Mouse (Mus musculus): Measurements from ENCODE around the gene Ddx25. TPM values are rescaled to one million over a fixed set of nuclear protein-coding genes. Genes with fewer than 3 reads are reported as not detected.

Ddx25 gene
- total and polyA plus RNA-seq, 3 experiments = 0.33 to 0.85 (median 0.44) TPM

DNA sequence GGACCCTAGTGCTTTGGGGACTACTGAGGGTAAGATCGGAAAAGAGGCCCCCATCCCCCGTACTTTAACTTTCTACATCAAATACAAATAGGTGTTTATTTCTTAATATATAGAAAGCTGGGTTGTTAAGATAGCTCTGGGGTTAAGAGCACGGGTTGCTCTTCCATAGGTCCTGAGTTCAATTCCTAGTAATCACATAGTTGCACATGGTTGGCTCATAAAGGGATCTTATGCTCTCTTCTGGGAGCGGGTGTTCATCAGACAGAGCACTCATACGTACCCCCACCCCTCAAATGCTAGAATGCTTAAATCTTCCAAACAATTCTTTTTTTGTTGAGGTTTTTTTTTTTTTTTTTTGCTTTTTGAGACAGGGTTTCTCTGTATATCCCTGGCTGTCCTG lies 12.3 kb upstream of the Ddx25 start:
- Histone ChIP-seq H3K4me3 (replicated peaks in 1 of 3; ENCODE audit: low read depth in 2 of 3, low read length in 2 of 3, poor library complexity in 1 of 3) (peak overlapping the region; percentile 69 to 95 (median 88)), H3K4me2 (ENCODE audit: insufficient read depth, low read depth, poor library complexity, severe bottlenecking) (peak overlapping the region; percentile 61; the same call in 1 of the 2 replicates), H3K27ac (ENCODE audit: insufficient read depth, low read depth) (no peak overlapping the region), H3K27me3 (replicated peaks) (no peaks in the 10 kb centered on the region), H3K4me1 (ENCODE audit: control insufficient read depth in 1 of 2, insufficient read depth in 2 of 2) (peaks cover 0 to 24% of the 10 kb centered on the region in 2 experiments; a peak in 2 of 4 replicates), H3K9me3 (replicated peaks; ENCODE audit: low read length) (no peaks in the 10 kb centered on the region), H3K36me3 (replicated peaks in 1 of 2; ENCODE audit: control insufficient read depth in 1 of 2, insufficient read depth in 1 of 2, low read length in 1 of 2) (peaks cover 13 to 23% of the 10 kb centered on the region in 2 experiments), H3K9ac (ENCODE audit: insufficient read depth, low read depth) (peak overlapping the region; percentile 29; the same call in 1 of the 2 replicates), H3K79me2 (replicated peaks; ENCODE audit: control insufficient read depth, extremely low read depth, insufficient read depth, poor library complexity, severe bottlenecking) (peaks cover 16% of the 10 kb centered on the region)
- in situ Hi-C loops (cut with MboI; ENCODE audit: low pct_ligation_motif_present, low pct_unique_long_range_greater_than_20kb, low sequenced_read_pairs) (no loop called here), dilution Hi-C loops (cut with MboI; ENCODE audit: extremely low pct_ligation_motif_present, extremely low pct_unique_long_range_greater_than_20kb, low sequenced_read_pairs) (no loop called here)
- TF ChIP-seq ZNF384 (IDR thresholded peaks at IDR 0.05; ENCODE audit: low read depth, low read length) (peak; percentile 4; the same call in 1 of the 2 replicates), IRF4 (IDR thresholded peaks at IDR 0.05; ENCODE audit: low read depth, low read length) (no peak)
- DNase-seq (ENCODE audit: extremely low read depth) = no peak

DNA sequence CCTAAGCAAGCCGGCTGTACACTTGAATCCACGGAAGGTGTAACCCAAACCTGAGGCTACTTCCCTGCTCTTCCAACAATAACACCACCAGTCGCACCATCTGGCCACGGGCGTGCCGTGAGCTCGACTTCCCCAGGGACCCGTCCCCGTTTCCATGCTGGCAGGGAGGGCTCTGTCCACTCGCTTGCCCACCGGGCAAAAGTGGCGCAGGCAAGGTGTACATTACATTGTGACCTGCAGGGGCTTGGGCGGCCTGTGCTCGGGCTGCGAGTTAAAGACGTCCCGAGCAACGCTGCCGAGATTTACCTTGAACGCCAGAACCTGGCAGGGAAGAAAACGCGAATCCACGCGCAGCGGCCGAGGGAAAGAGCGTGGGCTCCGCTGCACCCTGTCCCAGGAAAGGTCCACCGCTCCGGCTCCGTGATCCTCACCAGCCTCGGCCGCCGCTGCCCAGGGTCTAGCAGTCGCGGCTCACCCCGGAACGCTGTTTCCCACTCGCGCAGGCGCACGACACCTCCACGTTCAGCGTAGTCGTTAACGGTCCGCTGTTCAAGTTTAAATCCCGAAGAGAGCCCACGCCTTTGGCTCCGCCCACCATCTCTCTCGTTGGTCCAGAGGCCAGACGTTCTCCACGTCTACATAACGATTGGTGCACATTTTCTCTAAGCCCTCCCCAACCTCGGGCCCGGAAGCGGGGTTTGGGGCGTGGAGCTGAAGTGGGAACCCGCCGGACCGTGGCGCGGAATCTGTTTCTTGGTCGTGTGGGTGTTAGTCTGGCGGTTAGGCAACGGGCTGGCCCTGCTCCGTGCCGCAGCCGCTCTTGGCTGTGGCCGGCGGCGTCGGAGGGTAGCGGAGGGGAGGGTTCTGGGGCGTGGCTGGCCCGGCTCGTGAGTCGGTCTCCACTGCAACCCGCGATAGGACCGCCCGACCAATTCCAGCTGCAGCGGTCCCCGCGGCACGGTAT lies 11.5 kb upstream of the Ddx25 start, which contains the start of the genes Pate2 and Hyls1:
Gene Pate2, plus strand, starts transcription at position 714 of the 964 bp plus-strand sequence.
Gene Hyls1, minus strand, starts transcription at position 828 of the 964 bp plus-strand sequence.
- peak within 1 kb of the TSS; percentile 69 to 95 (median 88) for H3K4me3 ChIP-seq (replicated peaks in 1 of 3; ENCODE audit: low read depth in 2 of 3, low read length in 2 of 3, poor library complexity in 1 of 3)
- H3K27me3 ChIP-seq (replicated peaks) = no peaks in the 10 kb centered on the region
- H3K79me2 ChIP-seq (replicated peaks; ENCODE audit: control insufficient read depth, extremely low read depth, insufficient read depth, poor library complexity, severe bottlenecking) = peaks cover 23% of the 10 kb centered on the region
- dilution Hi-C loops (cut with MboI; ENCODE audit: extremely low pct_ligation_motif_present, extremely low pct_unique_long_range_greater_than_20kb, low sequenced_read_pairs) (no loop called here), in situ Hi-C loops (cut with MboI; ENCODE audit: low pct_ligation_motif_present, low pct_unique_long_range_greater_than_20kb, low sequenced_read_pairs) (no loop called here)
- H3K4me2 ChIP-seq (ENCODE audit: insufficient read depth, low read depth, poor library complexity, severe bottlenecking) = peak within 1 kb of the TSS; percentile 61
- H3K4me1 ChIP-seq (ENCODE audit: control insufficient read depth in 1 of 2, insufficient read depth in 2 of 2) = peaks cover 0 to 32% of the 10 kb centered on the region in 2 experiments; a peak in 2 of 4 replicates
- H3K9ac ChIP-seq (ENCODE audit: insufficient read depth, low read depth) = peak within 1 kb of the TSS; percentile 55
- no peaks in the 10 kb centered on the region for H3K9me3 ChIP-seq (replicated peaks; ENCODE audit: low read length)
- H3K27ac ChIP-seq (ENCODE audit: insufficient read depth, low read depth) = peak within 1 kb of the TSS; percentile 79
- H3K36me3 ChIP-seq (replicated peaks in 1 of 2; ENCODE audit: control insufficient read depth in 1 of 2, insufficient read depth in 1 of 2, low read length in 1 of 2) = peaks cover 21 to 31% of the 10 kb centered on the region in 2 experiments
- peak; percentile 98 for DNase-seq (ENCODE audit: extremely low read depth)
- TF ChIP-seq HCFC1 (IDR thresholded peaks at IDR 0.05; ENCODE audit: low read depth, low read length) = peak; percentile 51
- peak; percentile 90 for TF ChIP-seq POLR2A (IDR thresholded peaks at IDR 0.05; ENCODE audit: low read depth, low read length)
- no peak for TF ChIP-seq E2F4 (IDR thresholded peaks at IDR 0.05; ENCODE audit: insufficient replicate concordance, low read depth, low read length)
- TF ChIP-seq BHLHE40 (IDR thresholded peaks at IDR 0.05; ENCODE audit: low read depth, low read length) = peak; percentile 63
- no peak for TF ChIP-seq MAFK (IDR thresholded peaks at IDR 0.05; ENCODE audit: insufficient replicate concordance, low read length)
- no peak for TF ChIP-seq JUND (conservative IDR thresholded peaks at IDR 0.05; ENCODE audit: low read depth, low read length)
- no peak for TF ChIP-seq ZNF384 (IDR thresholded peaks at IDR 0.05; ENCODE audit: low read depth, low read length)
- peak; percentile 66; the same call in 1 of the 2 replicates for TF ChIP-seq SIN3A (IDR thresholded peaks at IDR 0.05; ENCODE audit: low read length)
- TF ChIP-seq ZMIZ1 (IDR thresholded peaks at IDR 0.05; ENCODE audit: low read depth, low read length) = peak; percentile 61; the same call in 1 of the 2 replicates
- peak; percentile 69; the same call in 1 of the 2 replicates for TF ChIP-seq MAX (IDR thresholded peaks at IDR 0.05; ENCODE audit: low read length)
- TF ChIP-seq MYC (IDR thresholded peaks at IDR 0.05; ENCODE audit: low read depth, low read length) = peak; percentile 49; the same call in 1 of the 2 replicates
- TF ChIP-seq RCOR1 (conservative IDR thresholded peaks at IDR 0.05; ENCODE audit: low read depth, low read length) = no peak
- peak; percentile 50; the same call in 1 of the 2 replicates for TF ChIP-seq TCF12 (IDR thresholded peaks at IDR 0.05; ENCODE audit: low read depth, low read length)
- TF ChIP-seq ELF1 (IDR thresholded peaks at IDR 0.05; ENCODE audit: low read depth, low read length) = peak; percentile 94
- TF ChIP-seq TBP (conservative IDR thresholded peaks at IDR 0.05; ENCODE audit: low read depth, low read length) = peak; percentile 83
- TF ChIP-seq UBTF (IDR thresholded peaks at IDR 0.05; ENCODE audit: low read depth, low read length) = peak; percentile 41; the same call in 1 of the 2 replicates
- TF ChIP-seq POLR2AphosphoS2 (IDR thresholded peaks at IDR 0.05; ENCODE audit: low read depth, low read length) = peak; percentile 51; the same call in 1 of the 2 replicates
- TF ChIP-seq NRF1 (IDR thresholded peaks at IDR 0.05; ENCODE audit: low read depth, low read length) = peak; percentile 97
- no peak for TF ChIP-seq USF2 (conservative IDR thresholded peaks at IDR 0.05; ENCODE audit: low read depth, low read length)
- TF ChIP-seq CHD2 (IDR thresholded peaks at IDR 0.05; ENCODE audit: low read length) = no peak; the same call in 1 of the 2 replicates
- no peak for TF ChIP-seq KAT2A (IDR thresholded peaks at IDR 0.05; ENCODE audit: insufficient replicate concordance, low read length)
- TF ChIP-seq CTCF (conservative IDR thresholded peaks at IDR 0.05 in 1 of 2, IDR thresholded peaks at IDR 0.05 in 1 of 2; ENCODE audit: low read depth in 2 of 2, low read length in 2 of 2) = peak in 1 of 2 experiments; percentile 17; a peak in 2 of 4 replicates
- no peak for TF ChIP-seq MAZ (IDR thresholded peaks at IDR 0.05; ENCODE audit: low read depth, low read length)
- TF ChIP-seq MEF2A (IDR thresholded peaks at IDR 0.05; ENCODE audit: borderline replicate concordance, low read depth, low read length) = peak; percentile 25; the same call in 1 of the 2 replicates
- no peak for TF ChIP-seq ZC3H11A (IDR thresholded peaks at IDR 0.05; ENCODE audit: low read depth, low read length)
- TF ChIP-seq JUN (IDR thresholded peaks at IDR 0.05; ENCODE audit: insufficient read depth, low read depth, low read length) = no peak
- no peak for TF ChIP-seq CHD1 (IDR thresholded peaks at IDR 0.05; ENCODE audit: low read depth, low read length)
- no peak for TF ChIP-seq EP300 (IDR thresholded peaks at IDR 0.05; ENCODE audit: low read length)
- no peak for TF ChIP-seq RAD21 (IDR thresholded peaks at IDR 0.05; ENCODE audit: low read depth, low read length)
